Mouse (Mus musculus) G1E-ER4 (cell line): ENCODE results near the gene 9230110F15Rik. TPM values are rescaled to one million over a fixed set of nuclear protein-coding genes. Genes with fewer than 3 reads are reported as not detected.

Experiments used
- GATA1 ChIP-seq: IDR thresholded peaks from one replicate; pipeline ENCODE4 v1.8.0; 2012; ENCODE audit warnings: low read length, inconsistent platforms
- polyA plus RNA-seq: library from polyadenylated mRNA; stranded (reverse); fragments of >175 nt; gene quantifications from 2 replicates; pipeline ENCODE4 v1.2.3, GENCODE M21; 2012

9230110F15Rik gene
- not detected in 2 replicates for polyA plus RNA-seq

GRCm38 (mm10) chr9:35844050-35844449 lies at the start of gene 9230110F15Rik:
9230110F15Rik (minus strand) TSS chr9:35844150.
- no peak for TF ChIP-seq GATA1

- no peak for TF ChIP-seq GATA1
These were observed 45.8 kb downstream of the 9230110F15Rik start for GRCm38 (mm10) chr9:35798146-35798545.

- TF ChIP-seq GATA1, result no peak
These were observed 53.9 kb downstream of the 9230110F15Rik start, which contains the start of the genes Gm27235 and D730048I06Rik for GRCm38 (mm10) chr9:35790001-35790400. Gm27235 (minus strand) TSS chr9:35790101. D730048I06Rik (minus strand) TSS chr9:35790112.

Other genes starting within 250 kb of the 9230110F15Rik start
- not detected in 2 replicates for gene Pate4, start 232.2 kb downstream of the 9230110F15Rik start, polyA plus RNA-seq
- gene Pate3, start 195.9 kb downstream of the 9230110F15Rik start, polyA plus RNA-seq, result not detected in 2 replicates
- gene Pate1, start 156.8 kb downstream of the 9230110F15Rik start, polyA plus RNA-seq, result not detected in 2 replicates
- gene Gm17677, start 103.1 kb downstream of the 9230110F15Rik start, polyA plus RNA-seq, result not detected in 2 replicates
- gene Gm17727, start 66.0 kb downstream of the 9230110F15Rik start, polyA plus RNA-seq, result not detected in 2 replicates
- not detected in 2 replicates for gene Gm27235, start 54.0 kb downstream of the 9230110F15Rik start, polyA plus RNA-seq
- gene D730048I06Rik, start 54.0 kb downstream of the 9230110F15Rik start, polyA plus RNA-seq, result not detected in 2 replicates
- gene 9230113P08Rik, start 64.3 kb upstream of the 9230110F15Rik start, polyA plus RNA-seq, result not detected in 2 replicates